ENCODE assay signal across 9 mouse cellular contexts in the genomic region with DNA sequence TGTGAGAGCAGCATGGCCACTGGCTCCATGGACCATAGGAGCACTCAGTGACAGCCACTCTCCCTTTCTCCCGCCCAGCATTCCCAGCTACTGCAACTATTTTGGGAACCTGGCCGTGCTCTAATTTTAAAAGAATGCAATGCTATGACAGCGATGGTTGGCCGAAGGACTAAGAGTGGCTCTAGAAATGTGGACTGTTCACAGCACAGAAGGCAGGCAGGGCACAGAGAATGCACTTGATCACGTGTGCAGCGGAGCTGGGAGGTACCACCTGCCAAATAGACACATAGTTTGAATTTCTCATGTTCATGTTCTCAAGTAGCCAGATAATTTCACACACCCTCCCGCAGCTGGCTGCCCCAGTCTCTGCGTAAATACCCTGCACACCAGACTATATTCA. TPM values are rescaled to one million over a fixed set of nuclear protein-coding genes. Genes with fewer than 3 reads are reported as not detected.
A peak's percentile ranks its signal among the peaks of the same experiment; 100 is the strongest.
DNase-seq lines count a peak whose midpoint lies in the region; ATAC-seq lines count a peak whose summit lies in the region.
"Had no signal": no experiment of that assay in that cellular context is flagged by ENCODE, and none has a peak within 500 bp of the region (broad histone marks: within the 10 kb centered on the region; RNA-seq: fewer than 3 reads in every experiment).

No protein-coding gene starts in this region.

- intact Hi-C loops in heart, postnatal 25 days (cut with DNase I), result no loop called here

- ATAC-seq in forebrain, embryonic 13.5 days, result peak; percentile 50; the same call in 1 of the 2 replicates
- ATAC-seq in forebrain, embryonic 15.5 days (replicated peaks), result no peak; the same call in 1 of the 2 replicates
- peak; percentile 72; the same call in 1 of the 2 replicates for ATAC-seq in embryonic facial prominence, embryonic 12.5 days (ENCODE audit: insufficient number of reproducible peaks, insufficient read depth, low FRiP score, low TSS enrichment)
- ATAC-seq in lung, embryonic 16.5 days (ENCODE audit: low read depth), result peak; percentile 90
- no peak for ATAC-seq in megakaryocyte progenitor cell, adult 5-6 weeks (replicated peaks; ENCODE audit: poor library complexity)

- H3K27me3 ChIP-seq in forebrain, embryonic 13.5 days, result no peaks in the 10 kb centered on the region
- H3K27me3 ChIP-seq in forebrain, embryonic 15.5 days, result no peaks in the 10 kb centered on the region
- no peaks in the 10 kb centered on the region for H3K27me3 ChIP-seq in embryonic facial prominence, embryonic 12.5 days
- no peaks in the 10 kb centered on the region for H3K27me3 ChIP-seq in lung, embryonic 16.5 days (ENCODE audit: control insufficient read depth, insufficient read depth, low read depth, low read length)

- H3K36me3 ChIP-seq in forebrain, embryonic 13.5 days (ENCODE audit: poor library complexity, severe bottlenecking), result no peaks in the 10 kb centered on the region
- no peaks in the 10 kb centered on the region for H3K36me3 ChIP-seq in forebrain, embryonic 15.5 days
- no peaks in the 10 kb centered on the region for H3K36me3 ChIP-seq in embryonic facial prominence, embryonic 12.5 days
- no peaks in the 10 kb centered on the region for H3K36me3 ChIP-seq in lung, embryonic 16.5 days (ENCODE audit: control insufficient read depth, insufficient read depth, low read length)

- H3K4me2 ChIP-seq in forebrain, embryonic 13.5 days, result no peak overlapping the region
- no peak overlapping the region for H3K4me2 ChIP-seq in forebrain, embryonic 15.5 days (replicated peaks)
- no peak overlapping the region for H3K4me2 ChIP-seq in embryonic facial prominence, embryonic 12.5 days (replicated peaks)
- peak overlapping the region; percentile 10; the same call in 1 of the 2 replicates for H3K4me2 ChIP-seq in lung, embryonic 16.5 days (ENCODE audit: low read depth, low read length)

- peaks cover 20% of the 10 kb centered on the region for H3K4me1 ChIP-seq in forebrain, embryonic 13.5 days
- peaks cover 19% of the 10 kb centered on the region for H3K4me1 ChIP-seq in forebrain, embryonic 15.5 days
- peaks cover 29% of the 10 kb centered on the region for H3K4me1 ChIP-seq in embryonic facial prominence, embryonic 12.5 days
- peaks cover 43% of the 10 kb centered on the region for H3K4me1 ChIP-seq in lung, embryonic 16.5 days (replicated peaks; ENCODE audit: control insufficient read depth, insufficient read depth, low read length)

- no peaks in the 10 kb centered on the region for H3K9me3 ChIP-seq in forebrain, embryonic 13.5 days (replicated peaks)
- no peaks in the 10 kb centered on the region for H3K9me3 ChIP-seq in forebrain, embryonic 15.5 days
- no peaks in the 10 kb centered on the region for H3K9me3 ChIP-seq in embryonic facial prominence, embryonic 12.5 days
- H3K9me3 ChIP-seq in lung, embryonic 16.5 days (ENCODE audit: control insufficient read depth, low read length), result no peaks in the 10 kb centered on the region

- peak overlapping the region; percentile 3; the same call in 1 of the 2 replicates for H3K27ac ChIP-seq in forebrain, embryonic 13.5 days
- no peak overlapping the region for H3K27ac ChIP-seq in forebrain, embryonic 15.5 days (replicated peaks)
- peak overlapping the region; percentile 37; the same call in 1 of the 2 replicates for H3K27ac ChIP-seq in embryonic facial prominence, embryonic 12.5 days
- H3K27ac ChIP-seq in lung, embryonic 16.5 days (ENCODE audit: low read length), result peak overlapping the region; percentile 93

- no peak overlapping the region for H3K9ac ChIP-seq in forebrain, embryonic 13.5 days
- no peak overlapping the region for H3K9ac ChIP-seq in forebrain, embryonic 15.5 days (replicated peaks)
- H3K9ac ChIP-seq in embryonic facial prominence, embryonic 12.5 days, result no peak overlapping the region
- no peak overlapping the region for H3K9ac ChIP-seq in lung, embryonic 16.5 days (ENCODE audit: low read length)

- peak; percentile 25 for DNase-seq in heart, postnatal 25 days (ENCODE audit: low spot score)
- DNase-seq in layer of hippocampus, postnatal 25 days (ENCODE audit: extremely low spot score in 1 of 2, low spot score in 1 of 2), result no peak
- no peak for DNase-seq in adipocyte (ENCODE audit: low spot score)

- WGBS in forebrain, embryonic 13.5 days, result 81% methylated on average over 8 of the region's 8 CpGs
- 66% methylated on average over 8 of the region's 8 CpGs for WGBS in forebrain, embryonic 15.5 days
- WGBS in embryonic facial prominence, embryonic 12.5 days, result 41% methylated on average over 8 of the region's 8 CpGs
- WGBS in lung, embryonic 16.5 days, result 39% methylated on average over 8 of the region's 8 CpGs

- no peak overlapping the region for H3K4me3 ChIP-seq in forebrain, embryonic 13.5 days
- H3K4me3 ChIP-seq in forebrain, embryonic 15.5 days, result no peak overlapping the region
- no peak overlapping the region for H3K4me3 ChIP-seq in embryonic facial prominence, embryonic 12.5 days
- no peak overlapping the region for H3K4me3 ChIP-seq in lung, embryonic 16.5 days (ENCODE audit: low read length)

RNA-seq across cellular contexts. Expression of gene Abhd17c, which starts 23.0 kb away (rescaled TPM):
- 13.2 and 15.6 TPM in 2 replicates for polyA plus RNA-seq in forebrain, embryonic 13.5 days (2015; fragmentation: Nextera tagmentation; extraction: Ambion mirVana)
- polyA plus RNA-seq in forebrain, embryonic 15.5 days (2015; fragmentation: Nextera tagmentation; extraction: Ambion mirVana), result 74.2 and 84.1 TPM in 2 replicates
- 61.9 and 78.5 TPM in 2 replicates for polyA plus RNA-seq in embryonic facial prominence, embryonic 12.5 days (2016; fragmentation: Nextera tagmentation; extraction: Ambion mirVana)
- 10 to 100 TPM; 32.1 to 32.4 TPM for total RNA-seq in heart, postnatal 25 days (2021)
- polyA plus RNA-seq in lung, embryonic 16.5 days (2015; fragmentation: Nextera tagmentation; extraction: Ambion mirVana), result 9.4 and 9.8 TPM in 2 replicates
- 10 to 100 TPM; 58.4 to 59.9 TPM for total RNA-seq in layer of hippocampus, postnatal 25 days (2021)
- total RNA-seq in megakaryocyte progenitor cell, adult 5-6 weeks (2015), result 46.1 and 47.4 TPM in 2 replicates
- 22.8 and 26.8 TPM in 2 replicates for total RNA-seq in megakaryocyte progenitor cell, adult 5-6 weeks (2017)

RNA-seq across cellular contexts. Expression of gene Cemip, which starts 42.4 kb away (rescaled TPM):
- 0.55 and 0.81 TPM in 2 replicates for polyA plus RNA-seq in forebrain, embryonic 13.5 days (2015; fragmentation: Nextera tagmentation; extraction: Ambion mirVana)
- 0.70 and 0.72 TPM in 2 replicates for polyA plus RNA-seq in forebrain, embryonic 15.5 days (2015; fragmentation: Nextera tagmentation; extraction: Ambion mirVana)
- 1.0 and 1.3 TPM in 2 replicates for polyA plus RNA-seq in embryonic facial prominence, embryonic 12.5 days (2016; fragmentation: Nextera tagmentation; extraction: Ambion mirVana)
- under 1 TPM; 0.13 to 0.17 TPM for total RNA-seq in heart, postnatal 25 days (2021)
- polyA plus RNA-seq in lung, embryonic 16.5 days (2015; fragmentation: Nextera tagmentation; extraction: Ambion mirVana), result 1.4 and 1.5 TPM in 2 replicates
- total RNA-seq in layer of hippocampus, postnatal 25 days (2021), result 10 to 100 TPM; 21.6 to 25.9 TPM
- total RNA-seq in megakaryocyte progenitor cell, adult 5-6 weeks (2015), result not detected in 2 replicates
- not detected in 2 replicates for total RNA-seq in megakaryocyte progenitor cell, adult 5-6 weeks (2017)
- total RNA-seq: neutrophil, adult 5-6 weeks had no signal

Comparison
In these comparisons a context has a peak if more than half of its experiments do, and no peak if none do; other contexts are left out.
1. ATAC-seq: peak in forebrain, embryonic 13.5 days (single experiment), embryonic facial prominence, embryonic 12.5 days (single experiment) and lung, embryonic 16.5 days (single experiment); none in forebrain, embryonic 15.5 days (single experiment) and megakaryocyte progenitor cell, adult 5-6 weeks (single experiment).